Mouse (Mus musculus) E14TG2a.4 (cell line): ENCODE measurements around the gene Tab1.

Source experiments
- H3K27me3 ChIP-seq: 2 replicates; pipeline ENCODE4 v1.6.1; 2014; ENCODE audit warnings: low read length, control low read depth; ENCODE audit not compliant: insufficient read depth
- H3K36me3 ChIP-seq: 2 replicates; pipeline ENCODE4 v1.6.1; 2014; ENCODE audit warnings: low read length, control low read depth; ENCODE audit not compliant: insufficient read depth
- H3K4me1 ChIP-seq: replicated peaks from 2 replicates; pipeline ENCODE4 v1.6.1; 2014; ENCODE audit warnings: low read depth, low read length, control low read depth
- H3K4me3 ChIP-seq: replicated peaks from 2 replicates; pipeline ENCODE4 v1.5.1; 2014; ENCODE audit warnings: mild to moderate bottlenecking, low read length
- H3K9me3 ChIP-seq: 2 replicates; pipeline ENCODE4 v1.6.1; 2014; ENCODE audit warnings: low read length, control low read depth
- CTCF ChIP-seq: conservative IDR thresholded peaks from 2 replicates; pipeline ENCODE4 v1.5.1; 2014; ENCODE audit warnings: low read length
- NANOG ChIP-seq: IDR thresholded peaks from 2 replicates; pipeline ENCODE4 v1.6.1; 2014; ENCODE audit warnings: borderline replicate concordance, low read length, mixed read lengths
- POU5F1 ChIP-seq: IDR thresholded peaks from 2 replicates; pipeline ENCODE4 v1.6.1; 2014; ENCODE audit warnings: low read length, borderline replicate concordance

Gene Tab1

DNA sequence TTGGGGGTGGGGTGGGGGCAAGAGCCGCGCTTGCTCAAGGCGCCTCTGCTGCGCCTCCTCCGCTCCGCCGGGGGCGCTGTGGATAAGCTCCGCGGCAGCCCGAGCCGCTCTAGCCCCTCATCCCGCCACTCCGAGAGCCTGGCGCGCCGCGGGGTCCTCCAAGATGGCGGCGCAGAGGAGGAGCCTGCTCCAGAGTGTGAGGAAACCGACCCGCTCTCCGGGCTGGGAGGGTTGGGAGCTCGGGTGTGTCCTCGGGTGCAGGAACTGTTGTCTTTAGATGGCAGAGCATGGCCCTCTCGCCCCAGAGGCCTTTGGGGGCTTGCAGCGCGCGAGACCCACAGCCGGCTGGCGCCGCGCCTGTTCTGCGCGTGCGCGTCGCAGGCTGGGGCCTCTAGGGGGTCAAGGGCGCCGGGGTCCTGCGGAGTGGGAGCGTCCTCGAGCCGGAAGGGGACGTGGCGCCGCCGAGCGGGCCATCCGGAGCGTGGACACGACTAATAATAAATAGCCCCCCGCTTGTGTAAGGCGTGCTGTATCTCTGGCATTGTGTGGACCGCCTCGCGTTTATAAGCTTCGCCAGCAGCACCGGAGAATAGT lies at the start of gene Tab1:
TSS of gene Tab1 (plus strand) at position 135 of the 594 bp plus-strand sequence.
- TF ChIP-seq POU5F1 (no peak), CTCF (no peak), NANOG (no peak)
- Histone ChIP-seq H3K27me3 (no peaks in the 10 kb centered on the region), H3K9me3 (no peaks in the 10 kb centered on the region), H3K4me1 (peaks cover 87% of the 10 kb centered on the region), H3K36me3 (peaks cover 27% of the 10 kb centered on the region), H3K4me3 (peak within 1 kb of the TSS; percentile 90)

DNA sequence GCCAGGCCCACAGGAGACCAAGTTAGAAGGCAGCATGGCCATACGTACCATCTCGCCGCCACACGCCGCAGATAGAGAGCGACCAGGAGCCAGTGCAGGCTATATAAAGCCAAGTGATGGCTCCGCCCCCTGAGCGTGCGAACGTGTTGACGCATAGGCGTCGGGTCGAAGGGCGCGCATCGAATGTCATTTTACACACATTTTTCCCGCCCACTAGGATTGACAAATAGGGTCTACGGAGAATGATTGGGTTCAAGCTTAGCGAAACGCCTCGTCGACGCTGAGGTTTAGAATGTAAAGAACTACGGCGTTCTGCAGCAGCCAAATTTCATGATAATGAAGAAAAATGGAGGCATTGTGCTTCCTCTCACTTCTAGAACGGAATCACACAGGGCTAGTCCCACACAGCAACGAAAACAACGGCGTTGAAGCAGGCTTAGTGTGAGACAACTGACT lies 49.6 kb upstream of the Tab1 start:
- H3K27me3 ChIP-seq = no peaks in the 10 kb centered on the region
- H3K9me3 ChIP-seq = peaks cover 4% of the 10 kb centered on the region
- H3K4me3 ChIP-seq = peak overlapping the region; percentile 97
- H3K4me1 ChIP-seq = peaks cover 26% of the 10 kb centered on the region
- TF ChIP-seq NANOG (no peak), POU5F1 (no peak), CTCF (no peak)
- peaks cover 47% of the 10 kb centered on the region for H3K36me3 ChIP-seq

DNA sequence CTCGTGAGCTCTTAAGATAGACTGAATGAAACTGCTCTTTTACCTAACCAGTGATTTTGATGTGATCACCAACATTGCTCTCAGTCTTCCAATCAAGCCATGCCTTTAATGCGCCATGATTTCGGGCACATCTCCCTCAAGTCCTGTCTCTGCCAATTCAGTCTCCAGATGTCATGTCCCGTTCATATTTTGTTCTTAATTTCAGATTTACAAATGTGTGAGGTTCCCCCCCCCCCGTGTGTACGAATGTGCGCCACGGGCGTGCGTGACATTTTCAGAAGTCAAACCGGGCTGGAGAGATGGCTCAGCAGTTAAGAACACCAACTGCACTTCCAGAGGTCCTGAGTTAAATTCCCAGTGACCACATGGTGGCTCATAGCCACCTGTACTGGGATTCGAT lies 49.2 kb upstream of the Tab1 start:
- TF ChIP-seq CTCF (no peak), NANOG (no peak), POU5F1 (no peak)
- Histone ChIP-seq H3K4me1 (peaks cover 22% of the 10 kb centered on the region; the same call in 1 of the 2 replicates), H3K9me3 (peaks cover 4% of the 10 kb centered on the region), H3K4me3 (peak overlapping the region; percentile 97), H3K36me3 (peaks cover 43% of the 10 kb centered on the region), H3K27me3 (no peaks in the 10 kb centered on the region)

DNA sequence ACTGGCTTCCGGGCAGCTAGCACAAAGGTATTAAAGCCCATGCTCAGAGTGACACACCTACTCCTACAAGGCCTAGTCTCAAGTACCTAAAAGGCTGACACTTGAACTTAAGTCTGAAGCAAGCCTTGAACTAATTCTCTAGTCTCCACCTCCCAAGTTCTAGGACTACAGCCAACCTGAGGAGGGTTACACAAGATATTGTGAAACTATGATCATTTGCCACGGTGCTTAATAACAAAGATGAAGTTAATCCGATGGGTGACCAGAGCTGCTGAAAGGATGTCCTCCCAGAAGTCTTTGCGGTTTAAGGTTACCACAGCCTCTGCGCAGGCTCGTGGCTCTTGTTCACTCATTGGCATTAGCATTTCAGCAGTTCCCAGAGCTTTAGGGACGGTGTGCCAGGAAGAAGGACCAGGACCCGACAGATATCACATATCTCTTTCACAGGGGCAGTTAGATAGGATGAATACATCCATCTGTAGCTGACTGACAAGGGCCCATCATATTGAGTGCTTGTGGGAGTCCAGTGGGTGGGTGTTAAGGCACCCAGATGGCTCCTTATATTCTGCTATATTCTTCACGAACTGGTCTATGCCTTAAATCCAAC lies 45.4 kb upstream of the Tab1 start:
- H3K27me3 ChIP-seq = peaks cover 8% of the 10 kb centered on the region
- H3K36me3 ChIP-seq = peaks cover 5% of the 10 kb centered on the region
- TF ChIP-seq CTCF (no peak), POU5F1 (no peak), NANOG (no peak)
- peaks cover 4% of the 10 kb centered on the region for H3K9me3 ChIP-seq
- peaks cover 35% of the 10 kb centered on the region for H3K4me1 ChIP-seq
- H3K4me3 ChIP-seq = no peak overlapping the region

DNA sequence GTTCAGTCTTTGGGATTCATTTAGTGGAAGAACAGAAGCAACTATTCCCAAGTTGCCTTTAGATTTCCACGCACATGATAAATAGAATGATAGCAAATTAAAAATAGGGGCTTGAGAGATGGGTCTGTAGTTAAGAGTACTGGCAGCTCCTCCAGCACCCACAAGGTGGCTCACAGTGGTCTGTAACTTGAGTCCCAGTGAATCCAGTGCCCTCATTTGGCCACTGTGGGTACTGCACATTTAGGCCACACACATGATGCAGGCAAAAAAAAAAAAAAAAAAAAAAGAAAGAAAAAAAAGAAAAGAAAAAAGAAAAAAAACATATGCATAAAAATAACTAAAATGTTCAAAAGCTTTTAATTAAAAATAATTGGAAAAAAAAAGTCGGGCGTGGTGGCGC lies 44.3 kb upstream of the Tab1 start:
- Histone ChIP-seq H3K36me3 (no peaks in the 10 kb centered on the region), H3K27me3 (peaks cover 12% of the 10 kb centered on the region), H3K9me3 (peaks cover 4% of the 10 kb centered on the region), H3K4me1 (peaks cover 46% of the 10 kb centered on the region), H3K4me3 (no peak overlapping the region)
- TF ChIP-seq CTCF (peak; percentile 86), POU5F1 (no peak), NANOG (no peak)

DNA sequence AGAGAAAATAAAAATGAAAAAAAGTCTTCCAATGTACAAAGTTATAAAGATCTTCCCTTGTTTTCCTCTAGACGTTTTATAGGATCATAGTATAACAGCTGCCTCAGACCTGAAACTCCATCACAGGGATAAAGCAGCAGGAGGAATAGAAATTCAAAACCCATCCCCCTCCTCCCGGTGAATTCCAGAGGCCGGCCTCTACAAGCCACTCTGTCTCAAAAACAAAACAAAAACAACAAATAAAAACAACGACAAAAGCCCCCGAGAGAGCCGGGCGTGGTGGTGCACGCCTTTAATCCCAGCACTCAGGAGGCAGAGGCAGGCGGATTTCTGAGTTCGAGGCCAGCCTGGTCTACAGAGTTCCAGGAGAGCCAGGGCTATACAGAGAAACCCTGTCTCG lies 42.8 kb upstream of the Tab1 start:
- Histone ChIP-seq H3K36me3 (no peaks in the 10 kb centered on the region), H3K27me3 (peaks cover 12% of the 10 kb centered on the region), H3K9me3 (peaks cover 4% of the 10 kb centered on the region), H3K4me1 (peaks cover 55% of the 10 kb centered on the region), H3K4me3 (peak overlapping the region; percentile 89)
- TF ChIP-seq NANOG = no peak
- no peak for TF ChIP-seq CTCF
- TF ChIP-seq POU5F1 = no peak

DNA sequence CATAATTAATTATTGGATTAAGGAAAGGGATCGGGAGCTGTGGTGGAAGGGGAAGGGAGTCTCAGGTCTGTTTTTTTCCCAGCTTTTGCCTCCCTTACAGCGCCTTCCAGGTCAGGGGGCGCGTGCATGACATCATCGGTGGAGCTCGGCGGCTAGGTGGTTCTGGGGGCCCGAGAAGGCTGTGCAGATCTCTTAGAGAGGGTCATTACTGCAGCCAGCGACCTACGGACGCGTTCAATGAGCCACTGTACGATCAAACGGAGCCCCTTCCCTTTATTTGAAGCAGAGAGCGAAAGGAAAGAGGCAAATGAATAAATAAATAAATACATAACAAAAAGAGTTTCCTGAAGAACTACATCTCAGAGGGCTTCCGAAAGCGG lies 42.2 kb upstream of the Tab1 start:
- Histone ChIP-seq H3K9me3 (peaks cover 4% of the 10 kb centered on the region), H3K4me1 (peaks cover 61% of the 10 kb centered on the region), H3K36me3 (no peaks in the 10 kb centered on the region), H3K27me3 (peaks cover 12% of the 10 kb centered on the region), H3K4me3 (peak overlapping the region; percentile 89)
- peak; percentile 16; the same call in 1 of the 2 replicates for TF ChIP-seq NANOG
- TF ChIP-seq CTCF = no peak
- TF ChIP-seq POU5F1 = 0 out of 2 replicates have a peak, but pooled peaks have one; percentile 46

DNA sequence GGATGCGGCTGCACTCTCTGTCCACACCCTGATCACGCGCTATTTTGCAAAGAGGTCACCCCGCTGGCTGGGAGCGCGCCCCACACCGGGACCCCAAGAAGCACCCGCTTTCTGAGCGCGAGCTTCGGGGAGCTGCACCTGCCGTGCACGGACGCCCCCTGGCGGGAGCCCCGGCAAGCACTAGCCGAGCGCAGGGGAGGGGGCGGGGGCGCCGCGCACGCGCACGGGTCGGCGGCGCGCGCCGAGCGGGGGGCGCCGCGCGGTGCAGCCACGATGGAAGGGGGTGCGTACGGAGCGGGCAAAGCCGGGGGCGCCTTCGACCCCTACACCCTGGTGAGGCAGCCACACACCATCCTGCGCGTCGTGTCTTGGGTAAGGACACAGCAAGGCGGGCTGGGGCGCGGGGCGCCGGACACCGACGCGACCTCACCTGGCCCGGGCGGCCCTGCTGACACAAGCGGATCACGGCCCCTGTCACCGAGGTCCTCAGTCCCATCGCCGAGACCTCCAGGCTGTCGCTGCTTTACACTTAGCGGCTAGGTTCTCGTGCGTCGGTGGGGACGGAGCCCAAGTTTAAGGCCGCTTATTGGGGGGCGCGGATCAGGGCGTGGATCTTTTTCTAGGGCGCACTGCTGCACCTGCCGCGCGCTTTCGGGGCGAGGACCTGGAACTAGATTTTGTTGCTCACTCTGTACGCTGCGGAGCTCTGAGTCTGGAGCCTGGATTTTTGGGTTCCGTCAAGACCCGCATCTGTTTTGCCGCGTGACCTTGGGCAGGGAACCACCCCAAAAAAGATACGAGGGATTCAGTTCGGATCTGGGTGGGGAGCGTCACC lies 41.6 kb upstream of the Tab1 start, which contains the start of the genes Syngr1 and Rpl3:
TSS of gene Syngr1 (plus strand) at position 214 of the 835 bp plus-strand sequence.
TSS of gene Rpl3 (minus strand) at position 748 of the 835 bp plus-strand sequence.
- TF ChIP-seq NANOG (no peak), POU5F1 (no peak; the same call in 1 of the 2 replicates), CTCF (no peak)
- Histone ChIP-seq H3K9me3 (peaks cover 3% of the 10 kb centered on the region), H3K36me3 (0 out of 2 replicates have a peak, but pooled peaks cover 4% of the 10 kb centered on the region), H3K4me3 (peak within 1 kb of the TSS; percentile 89), H3K4me1 (peaks cover 67% of the 10 kb centered on the region), H3K27me3 (peaks cover 12% of the 10 kb centered on the region)
